Mouse (Mus musculus): ENCODE measurements around the gene H1fnt.

DNA sequence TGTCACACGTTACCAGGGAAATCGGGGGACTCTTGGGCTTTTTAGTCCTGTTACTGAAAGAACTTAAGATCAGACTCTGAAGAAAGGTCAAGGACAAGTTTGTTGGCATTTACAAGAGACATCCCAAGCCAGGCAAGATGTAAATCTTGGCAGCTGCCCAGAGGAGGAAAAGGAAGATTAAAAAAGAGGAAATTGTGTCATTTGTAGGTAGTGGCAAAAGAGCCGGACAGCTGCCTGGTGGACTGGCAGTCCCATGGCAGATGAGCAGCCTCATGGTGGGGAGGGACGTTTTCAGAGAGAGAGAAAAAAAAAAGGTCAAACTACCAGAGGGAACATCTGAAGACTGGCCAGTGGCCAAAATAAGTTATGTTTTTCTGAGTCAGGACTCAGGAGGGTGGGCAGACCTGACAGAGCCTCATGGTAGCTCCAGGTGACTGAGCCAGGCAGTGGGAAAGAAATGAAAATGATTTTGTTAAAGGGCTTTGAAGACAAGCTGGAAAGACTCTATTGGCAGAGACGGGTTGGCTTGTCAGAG, 43.7 kb downstream of the H1fnt start:
- no peak for TF ChIP-seq EP300 (IDR thresholded peaks at IDR 0.05; ENCODE audit: low read depth)
- TF ChIP-seq CTCF (IDR thresholded peaks at IDR 0.05; ENCODE audit: low read depth), result no peak

Data from liver, embryonic 14.5 days (tissue).